Mouse (Mus musculus): ENCODE data around the gene Gstp3. TPM values are rescaled to one million over a fixed set of nuclear protein-coding genes. Genes with fewer than 3 reads are reported as not detected.

Gstp3 gene
- polyA plus RNA-seq, 1 experiment from 2014 or later: not detected

DNA sequence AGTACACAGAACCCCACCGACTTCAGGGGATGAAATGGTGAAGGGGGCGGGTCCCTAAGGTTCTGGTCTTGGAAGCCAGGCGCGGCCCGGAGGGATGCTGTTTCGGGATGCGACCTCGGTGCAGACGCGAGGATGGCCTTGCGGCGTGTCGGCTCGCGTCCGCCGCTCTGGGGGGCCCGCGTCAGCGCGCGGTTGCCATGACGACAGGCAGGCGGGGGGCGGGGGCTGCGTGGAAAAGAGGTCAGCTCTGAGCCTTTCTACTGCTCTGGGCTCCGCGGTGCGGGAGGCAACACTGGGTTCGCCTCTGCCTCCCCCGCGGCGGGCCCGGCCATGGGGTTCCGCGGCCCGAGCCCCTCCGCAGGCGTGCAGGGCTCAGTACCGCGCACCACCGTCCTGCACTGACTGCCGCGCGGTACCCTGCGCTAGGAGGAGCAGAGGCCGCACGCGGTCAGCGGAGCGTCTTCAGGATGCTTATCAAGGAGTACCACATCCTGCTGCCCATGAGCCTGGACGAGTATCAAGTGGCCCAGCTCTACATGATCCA is 41.4 kb upstream of the Gstp3 start:
- peak overlapping the region; percentile 64 for H3K4me2 ChIP-seq (ENCODE audit: low read length)
- peaks cover 43% of the 10 kb centered on the region for H3K4me1 ChIP-seq (replicated peaks; ENCODE audit: control insufficient read depth, insufficient read depth, low read length)
- no peaks in the 10 kb centered on the region for H3K36me3 ChIP-seq (ENCODE audit: control insufficient read depth, insufficient read depth)
- peak overlapping the region; percentile 58 for H3K4me3 ChIP-seq (replicated peaks; ENCODE audit: low read length)
- ATAC-seq: peak; percentile 4; the same call in 1 of the 2 replicates
- WGBS: under 1% methylated on average over 44 of the region's 52 CpGs
- no peak overlapping the region for H3K27ac ChIP-seq (ENCODE audit: low read length)
- H3K27me3 ChIP-seq (replicated peaks; ENCODE audit: control insufficient read depth, insufficient read depth, low read length): peaks cover 6% of the 10 kb centered on the region
- H3K9me3 ChIP-seq (ENCODE audit: control insufficient read depth, low read length): no peaks in the 10 kb centered on the region
- peak overlapping the region; percentile 62 for H3K9ac ChIP-seq (replicated peaks; ENCODE audit: low read depth, low read length)

GRCm38 (mm10) chr19:4099837-4100717 is 40.7 kb upstream of the Gstp3 start, which contains the start of gene Pitpnm1:
TSS of gene Pitpnm1 (plus strand) at chr19:4099998.
- no peaks in the 10 kb centered on the region for H3K9me3 ChIP-seq (ENCODE audit: control insufficient read depth, low read length)
- peaks cover 6% of the 10 kb centered on the region for H3K27me3 ChIP-seq (replicated peaks; ENCODE audit: control insufficient read depth, insufficient read depth, low read length)
- peak within 1 kb of the TSS; percentile 58 for H3K4me3 ChIP-seq (replicated peaks; ENCODE audit: low read length)
- peak within 1 kb of the TSS; percentile 64 for H3K4me2 ChIP-seq (ENCODE audit: low read length)
- ATAC-seq: no peak
- peak within 1 kb of the TSS; percentile 62 for H3K9ac ChIP-seq (replicated peaks; ENCODE audit: low read depth, low read length)
- WGBS: under 1% methylated on average over 53 of the region's 53 CpGs
- no peaks in the 10 kb centered on the region for H3K36me3 ChIP-seq (ENCODE audit: control insufficient read depth, insufficient read depth)
- H3K27ac ChIP-seq (ENCODE audit: low read length): no peak within 1 kb of the TSS
- peaks cover 43% of the 10 kb centered on the region for H3K4me1 ChIP-seq (replicated peaks; ENCODE audit: control insufficient read depth, insufficient read depth, low read length)

DNA sequence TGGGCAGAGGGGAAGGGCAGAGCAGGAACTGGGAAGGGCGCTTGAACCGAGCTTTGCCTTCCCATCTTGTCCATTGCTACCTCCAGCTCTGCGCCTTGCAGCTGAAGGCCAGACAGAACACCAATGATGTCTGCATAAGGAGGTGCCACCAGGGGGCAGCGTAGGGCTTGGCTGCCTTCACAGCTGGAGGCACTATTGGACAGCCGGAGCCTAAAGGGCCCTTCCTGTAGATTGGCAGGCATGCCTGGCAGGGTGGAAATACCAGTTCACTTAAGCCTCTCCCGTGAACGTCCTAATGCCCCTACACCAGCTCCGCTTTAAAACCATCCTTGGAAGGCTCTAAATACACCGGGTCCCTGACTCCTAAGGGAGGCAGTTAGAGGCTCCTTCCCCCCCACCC is 39.7 kb upstream of the Gstp3 start:
- no peaks in the 10 kb centered on the region for H3K36me3 ChIP-seq (ENCODE audit: control insufficient read depth, insufficient read depth)
- no peak overlapping the region for H3K4me3 ChIP-seq (replicated peaks; ENCODE audit: low read length)
- no peaks in the 10 kb centered on the region for H3K9me3 ChIP-seq (ENCODE audit: control insufficient read depth, low read length)
- no peak for ATAC-seq
- H3K4me2 ChIP-seq (ENCODE audit: low read length): no peak overlapping the region
- H3K27ac ChIP-seq (ENCODE audit: low read length): no peak overlapping the region
- H3K4me1 ChIP-seq (replicated peaks; ENCODE audit: control insufficient read depth, insufficient read depth, low read length): peaks cover 43% of the 10 kb centered on the region
- peaks cover 6% of the 10 kb centered on the region for H3K27me3 ChIP-seq (replicated peaks; ENCODE audit: control insufficient read depth, insufficient read depth, low read length)
- WGBS: 9% methylated on average over 9 of the region's 9 CpGs
- no peak overlapping the region for H3K9ac ChIP-seq (replicated peaks; ENCODE audit: low read depth, low read length)

- Histone ChIP-seq H3K36me3 (ENCODE audit: control insufficient read depth, insufficient read depth) (no peaks in the 10 kb centered on the region), H3K27me3 (replicated peaks; ENCODE audit: control insufficient read depth, insufficient read depth, low read length) (peaks cover 6% of the 10 kb centered on the region), H3K4me2 (ENCODE audit: low read length) (no peak overlapping the region), H3K9me3 (ENCODE audit: control insufficient read depth, low read length) (no peaks in the 10 kb centered on the region), H3K4me3 (replicated peaks; ENCODE audit: low read length) (no peak overlapping the region), H3K9ac (replicated peaks; ENCODE audit: low read depth, low read length) (no peak overlapping the region), H3K27ac (ENCODE audit: low read length) (no peak overlapping the region), H3K4me1 (replicated peaks; ENCODE audit: control insufficient read depth, insufficient read depth, low read length) (peaks cover 43% of the 10 kb centered on the region)
- ATAC-seq: no peak
- 90% methylated on average over 13 of the region's 13 CpGs for WGBS
Observed at GRCm38 (mm10) chr19:4098426-4098825, 39.1 kb upstream of the Gstp3 start.

- H3K9ac ChIP-seq (replicated peaks; ENCODE audit: low read depth, low read length): peak overlapping the region; percentile 67
- H3K27ac ChIP-seq (ENCODE audit: low read length): peak overlapping the region; percentile 56
- WGBS: under 1% methylated on average over 21 of the region's 21 CpGs
- no peaks in the 10 kb centered on the region for H3K9me3 ChIP-seq (ENCODE audit: control insufficient read depth, low read length)
- peaks cover 6% of the 10 kb centered on the region for H3K27me3 ChIP-seq (replicated peaks; ENCODE audit: control insufficient read depth, insufficient read depth, low read length)
- peak overlapping the region; percentile 80 for H3K4me2 ChIP-seq (ENCODE audit: low read length)
- ATAC-seq: no peak; the same call in 1 of the 2 replicates
- peak overlapping the region; percentile 69 for H3K4me3 ChIP-seq (replicated peaks; ENCODE audit: low read length)
- peaks cover 43% of the 10 kb centered on the region for H3K4me1 ChIP-seq (replicated peaks; ENCODE audit: control insufficient read depth, insufficient read depth, low read length)
- no peaks in the 10 kb centered on the region for H3K36me3 ChIP-seq (ENCODE audit: control insufficient read depth, insufficient read depth)
Observed at GRCm38 (mm10) chr19:4097441-4097825, 38.1 kb upstream of the Gstp3 start.

- peak; percentile 94 for ATAC-seq
- WGBS: under 1% methylated on average over 65 of the region's 65 CpGs
- H3K27me3 ChIP-seq (replicated peaks; ENCODE audit: control insufficient read depth, insufficient read depth, low read length): peaks cover 6% of the 10 kb centered on the region
- H3K4me1 ChIP-seq (replicated peaks; ENCODE audit: control insufficient read depth, insufficient read depth, low read length): peaks cover 41% of the 10 kb centered on the region
- H3K27ac ChIP-seq (ENCODE audit: low read length): peak within 1 kb of the TSS; percentile 90
- peak within 1 kb of the TSS; percentile 80 for H3K4me2 ChIP-seq (ENCODE audit: low read length)
- H3K9ac ChIP-seq (replicated peaks; ENCODE audit: low read depth, low read length): peak within 1 kb of the TSS; percentile 72
- H3K9me3 ChIP-seq (ENCODE audit: control insufficient read depth, low read length): no peaks in the 10 kb centered on the region
- H3K36me3 ChIP-seq (ENCODE audit: control insufficient read depth, insufficient read depth): no peaks in the 10 kb centered on the region
- peak within 1 kb of the TSS; percentile 69 for H3K4me3 ChIP-seq (replicated peaks; ENCODE audit: low read length)
Observed at GRCm38 (mm10) chr19:4096642-4097440, 37.5 kb upstream of the Gstp3 start, which contains the start of gene Cdk2ap2. TSS of gene Cdk2ap2 (plus strand) at chr19:4097182.

GRCm38 (mm10) chr19:4095802-4096201 is 36.4 kb upstream of the Gstp3 start:
- H3K9ac ChIP-seq (replicated peaks; ENCODE audit: low read depth, low read length): no peak overlapping the region
- no peak overlapping the region for H3K27ac ChIP-seq (ENCODE audit: low read length)

DNA sequence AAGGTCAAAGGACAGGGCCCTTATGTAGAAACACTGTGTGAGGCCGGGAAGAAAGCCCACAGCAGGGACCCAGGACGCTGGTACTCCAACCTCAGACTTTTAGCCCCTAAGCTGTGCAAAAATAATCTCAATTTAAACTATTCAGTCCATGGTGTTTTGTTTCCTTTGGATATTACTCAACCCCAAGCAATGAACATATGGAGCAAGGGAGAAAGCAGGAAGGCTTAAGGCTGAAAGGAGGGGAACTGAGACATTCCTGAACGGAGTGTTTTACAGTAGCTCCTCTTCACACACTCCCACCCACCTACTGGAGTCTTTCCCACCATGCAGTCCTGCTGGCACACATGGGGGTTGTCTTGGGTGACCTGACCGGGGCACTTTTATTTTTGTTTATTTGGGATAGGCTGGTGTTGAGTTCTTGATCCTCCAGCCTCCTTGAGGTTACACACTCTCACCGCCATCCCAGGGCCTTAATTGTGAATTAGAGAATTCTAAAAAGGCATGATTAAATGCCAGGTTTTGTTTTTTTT is 35.5 kb upstream of the Gstp3 start:
- H3K4me3 ChIP-seq (replicated peaks; ENCODE audit: low read length): no peak overlapping the region
- H3K9me3 ChIP-seq (ENCODE audit: control insufficient read depth, low read length): no peaks in the 10 kb centered on the region
- H3K4me2 ChIP-seq (ENCODE audit: low read length): no peak overlapping the region
- no peaks in the 10 kb centered on the region for H3K36me3 ChIP-seq (ENCODE audit: control insufficient read depth, insufficient read depth)
- no peak for ATAC-seq
- whole genome bisulfite sequencing: 81% methylated on average over 5 of the region's 5 CpGs
- H3K4me1 ChIP-seq (replicated peaks; ENCODE audit: control insufficient read depth, insufficient read depth, low read length): peaks cover 25% of the 10 kb centered on the region
- H3K27ac ChIP-seq (ENCODE audit: low read length): no peak overlapping the region
- H3K9ac ChIP-seq (replicated peaks; ENCODE audit: low read depth, low read length): no peak overlapping the region
- peaks cover 2% of the 10 kb centered on the region; the same call in 1 of the 2 replicates for H3K27me3 ChIP-seq (replicated peaks; ENCODE audit: control insufficient read depth, insufficient read depth, low read length)

More at GRCm38 (mm10) chr19:4095802-4096201, 36.4 kb upstream of the Gstp3 start:
- Histone ChIP-seq H3K4me1 (replicated peaks; ENCODE audit: control insufficient read depth, insufficient read depth, low read length) (peaks cover 33% of the 10 kb centered on the region), H3K36me3 (ENCODE audit: control insufficient read depth, insufficient read depth) (no peaks in the 10 kb centered on the region), H3K4me3 (replicated peaks; ENCODE audit: low read length) (no peak overlapping the region), H3K9me3 (ENCODE audit: control insufficient read depth, low read length) (no peaks in the 10 kb centered on the region), H3K27me3 (replicated peaks; ENCODE audit: control insufficient read depth, insufficient read depth, low read length) (peaks cover 6% of the 10 kb centered on the region), H3K4me2 (ENCODE audit: low read length) (no peak overlapping the region)
- WGBS: 68% methylated on average over 3 of the region's 3 CpGs
- no peak for ATAC-seq
